In genomic region chr11:85310713-85311574, GRCm38 (mm10) we compare ENCODE assay signal across 8 mouse cellular contexts. TPM values are rescaled to one million over a fixed set of nuclear protein-coding genes. Genes with fewer than 3 reads are reported as not detected.
DNase-seq lines count a peak whose midpoint lies in the region; ATAC-seq lines count a peak whose summit lies in the region.

Gene Ppm1d (plus strand): TSS chr11:85311244.

- peak within 1 kb of the TSS; percentile 96 for H3K9ac ChIP-seq in kidney, embryonic 15.5 days

- peak; percentile 97 to 98 for DNase-seq in B cell, adult 2 months
- DNase-seq in brain, adult 2 months (ENCODE audit: low read depth, low spot score) = peak; percentile 100
- DNase-seq in heart, embryonic 10.5 days (ENCODE audit: low spot score) = peak; percentile 99
- peak; percentile 99 for DNase-seq in liver
- DNase-seq in spleen, postnatal 4 days (ENCODE audit: low spot score in 2 of 2) = peak; percentile 98 to 99

- no peaks in the 10 kb centered on the region for H3K9me3 ChIP-seq in heart, embryonic 10.5 days
- H3K9me3 ChIP-seq in kidney, embryonic 15.5 days (replicated peaks) = no peaks in the 10 kb centered on the region

- peaks cover 18% of the 10 kb centered on the region; the same call in 1 of the 2 replicates for H3K4me1 ChIP-seq in heart, embryonic 10.5 days
- H3K4me1 ChIP-seq in kidney, embryonic 15.5 days = peaks cover 26% of the 10 kb centered on the region

- peak within 1 kb of the TSS; percentile 94 for H3K27ac ChIP-seq in heart, embryonic 10.5 days
- peak within 1 kb of the TSS; percentile 96 for H3K27ac ChIP-seq in kidney, embryonic 15.5 days

- H3K4me3 ChIP-seq in heart, embryonic 10.5 days = peak within 1 kb of the TSS; percentile 73
- peak within 1 kb of the TSS; percentile 99 for H3K4me3 ChIP-seq in kidney, embryonic 15.5 days (replicated peaks)

- no peaks in the 10 kb centered on the region for H3K27me3 ChIP-seq in heart, embryonic 10.5 days (ENCODE audit: insufficient read depth, poor library complexity, severe bottlenecking)
- no peaks in the 10 kb centered on the region for H3K27me3 ChIP-seq in kidney, embryonic 15.5 days

- H3K4me2 ChIP-seq in kidney, embryonic 15.5 days = peak within 1 kb of the TSS; percentile 87

- under 1% methylated on average over 78 of the region's 78 CpGs for WGBS in heart, embryonic 10.5 days
- under 1% methylated on average over 72 of the region's 78 CpGs for WGBS in kidney, embryonic 15.5 days

- peaks cover 13% of the 10 kb centered on the region for H3K36me3 ChIP-seq in heart, embryonic 10.5 days
- H3K36me3 ChIP-seq in kidney, embryonic 15.5 days = peaks cover 12% of the 10 kb centered on the region

- ATAC-seq in erythroblast, adult 5-6 weeks (replicated peaks; ENCODE audit: low FRiP score, poor library complexity, severe bottlenecking) = peak; percentile 85
- ATAC-seq in kidney, embryonic 15.5 days (replicated peaks; ENCODE audit: low FRiP score) = peak; percentile 97
- ATAC-seq in monocyte, adult 5-6 weeks (replicated peaks; ENCODE audit: insufficient number of reproducible peaks, low FRiP score, low TSS enrichment, poor library complexity, severe bottlenecking) = peak; percentile 94

RNA-seq across cellular contexts. Expression of gene Ppm1d, which starts in this region (rescaled TPM):
- total RNA-seq in erythroblast, adult 5-6 weeks (2015; ENCODE audit: low replicate concordance) = 58.6 and 66.0 TPM in 2 replicates
- 51.8 and 65.5 TPM in 2 replicates for total RNA-seq in erythroblast, adult 5-6 weeks (2017; ENCODE audit: low replicate concordance)
- polyA plus RNA-seq in heart, embryonic 10.5 days (2016; fragmentation: Nextera tagmentation; extraction: Ambion mirVana) = 15.0 and 17.7 TPM in 2 replicates
- polyA plus RNA-seq in kidney, embryonic 15.5 days (2015; fragmentation: Nextera tagmentation; extraction: Ambion mirVana) = 19.2 and 20.2 TPM in 2 replicates
- total RNA-seq in monocyte, adult 5-6 weeks (2017) = 15.4 to 21.7 TPM (median 15.4 TPM) in 3 replicates

Comparison
In these comparisons a context has a peak if more than half of its experiments do, and no peak if none do; other contexts are left out.
1. Peak in every context shown above with its lines: DNase-seq, ATAC-seq, H3K4me3 ChIP-seq and H3K27ac ChIP-seq.